Mouse (Mus musculus): ENCODE data around the gene Nap1l5.

DNA sequence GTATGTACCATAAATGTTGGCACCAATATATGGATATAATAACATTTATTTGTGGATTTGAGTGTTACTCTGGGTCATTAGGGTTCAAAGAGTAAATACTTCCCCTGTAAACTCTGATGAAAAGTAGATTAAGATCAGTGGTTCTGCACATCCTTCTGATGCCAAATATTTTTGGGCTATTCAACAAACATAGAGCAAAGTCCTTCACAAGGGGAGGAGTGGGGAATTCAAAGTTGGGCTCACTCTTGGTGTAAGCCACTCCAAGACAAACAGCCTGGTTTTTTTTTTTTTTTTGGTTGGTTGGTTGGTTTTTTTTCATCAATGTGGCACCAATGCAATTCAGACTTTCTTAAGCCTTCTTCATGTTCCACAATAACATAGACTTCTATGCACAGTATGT, 30.9 kb upstream of the Nap1l5 start:
- TF ChIP-seq CTCF (IDR thresholded peaks at IDR 0.05; ENCODE audit: low read depth) = no peak
- no peak for TF ChIP-seq EP300 (IDR thresholded peaks at IDR 0.05; ENCODE audit: low read depth)
